Mouse (Mus musculus) adrenal gland, adult 18-20 months (tissue): ENCODE measurements around the gene Esyt2. TPM values are rescaled to one million over a fixed set of nuclear protein-coding genes. Genes with fewer than 3 reads are reported as not detected.

ENCODE experiments used
- DNase-seq, 2 experiments: peaks; one replicate each; pipeline ENCODE4 v3.0.0; 2021 to 2022; ENCODE audit warnings: low spot score in 2 of 2
- microRNA-seq, 2 experiments: library from miRNA; unstranded; fragments of <30 nt; microRNA quantifications; one replicate each; pipeline ENCODE4 v1.2.0; 2021; ENCODE audit warnings: borderline number of aligned reads in 2 of 2
- total RNA-seq, 2 experiments: library from RNA; stranded (reverse); gene quantifications; 1 replicate in 1 of 2; 2 replicates in 1 of 2; pipeline ENCODE4 v1.2.3; 2021

Gene Esyt2
- total RNA-seq, 2 experiments from 2014 or later = 50.0 to 54.6 TPM

DNA sequence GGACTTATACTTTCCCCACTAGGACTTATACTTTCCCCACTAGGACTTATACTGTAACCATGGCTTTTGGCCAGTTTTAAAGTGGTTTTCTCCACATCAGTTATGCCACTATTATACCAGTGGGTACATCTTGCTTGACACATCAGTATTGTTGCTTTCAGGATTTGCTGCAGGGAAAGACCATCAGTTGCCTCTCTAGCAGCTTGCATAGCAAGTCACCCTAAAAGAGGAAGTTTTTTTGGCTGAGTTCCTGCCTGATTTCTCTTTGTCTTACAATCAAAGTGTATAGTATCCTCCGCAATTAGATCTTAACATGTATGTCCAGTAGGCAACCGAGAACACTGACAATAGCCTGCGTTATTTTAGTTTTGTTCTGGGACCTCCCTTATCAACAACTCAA, 155.1 kb downstream of the Esyt2 start:
- no peak for DNase-seq

DNA sequence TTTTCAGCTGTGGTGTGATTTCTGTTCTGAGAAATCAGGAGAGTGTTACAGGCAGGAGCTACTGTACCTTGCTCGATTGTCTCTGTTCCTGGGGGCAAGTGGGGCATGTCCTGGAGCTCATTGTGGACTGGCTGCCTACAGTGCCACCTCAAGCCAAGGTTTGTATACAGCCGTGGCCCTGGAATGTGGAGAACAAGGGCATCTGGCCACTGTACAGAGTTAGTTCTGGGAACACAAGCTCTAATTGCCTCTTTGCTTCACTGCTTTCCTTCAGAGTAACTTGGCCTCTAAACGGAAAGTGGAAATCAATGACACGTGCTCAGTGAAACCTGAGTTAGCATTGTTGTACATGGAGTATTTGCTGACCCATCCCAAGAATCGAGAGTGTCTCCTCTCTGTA, 157.6 kb downstream of the Esyt2 start:
- no peak for DNase-seq

Small RNA genes lying within 50 kb of the gene (microRNA-seq; reads per million reads assigned to microRNA genes)
- gene Gm23190 = 0 reads per million in 2 experiments

Other genes starting within 250 kb of the Esyt2 start
- gene Zfp386, start 233.5 kb upstream of the Esyt2 start, total RNA-seq = 10 to 100 TPM; 24.6 to 24.9 TPM
- under 1 TPM; 0.40 to 0.67 TPM for gene Vipr2, start 203.5 kb upstream of the Esyt2 start, total RNA-seq
- 10 to 100 TPM in 1 of 2 experiments, 1 to 10 TPM in 1; 8.0 to 13.7 TPM for gene Wdr60, start 18.2 kb upstream of the Esyt2 start, total RNA-seq
- not detected for gene Gm11027, start 5.8 kb upstream of the Esyt2 start, total RNA-seq
- 1 to 10 TPM; 3.6 to 4.2 TPM for gene Ncapg2, start 124.2 kb downstream of the Esyt2 start, total RNA-seq
- gene Ptprn2, start 204.5 kb downstream of the Esyt2 start, total RNA-seq = 10 to 100 TPM; 19.0 to 21.7 TPM